Mouse (Mus musculus) skeletal muscle tissue, postnatal 0 days (tissue): ENCODE data around the gene Olfr1093. TPM values are rescaled to one million over a fixed set of nuclear protein-coding genes. Genes with fewer than 3 reads are reported as not detected.

Source experiments
- polyA plus RNA-seq: library from polyadenylated mRNA; unstranded; fragments of >200 nt; fragmentation: Nextera tagmentation; extraction: Ambion mirVana; gene quantifications from 2 replicates; pipeline ENCODE4 v1.2.1, GENCODE M21; 2015

The Olfr1093 gene
- polyA plus RNA-seq, result not detected in 2 replicates

DNA sequence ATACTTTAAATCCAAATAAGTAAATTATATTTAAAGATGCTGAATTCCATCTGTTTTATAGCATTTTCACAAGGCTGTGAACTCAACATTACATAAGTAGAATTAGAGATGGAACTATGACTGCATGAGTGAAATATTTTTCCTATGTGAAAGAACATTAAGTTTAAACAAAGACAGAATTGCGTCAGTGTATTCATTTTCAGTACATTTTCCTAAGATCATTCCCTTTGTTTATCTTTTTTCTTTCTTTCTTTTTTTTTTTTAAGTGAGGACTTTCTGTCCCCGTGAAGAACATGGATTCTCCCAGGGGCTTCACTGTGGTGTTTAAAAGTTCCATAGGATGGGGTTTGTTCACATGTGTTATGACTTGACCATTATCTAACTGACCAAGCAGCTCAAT, at the start of gene Olfr1093:
Gene Olfr1093 (plus strand): TSS at position 301 of the 400 bp plus-strand sequence.

DNA sequence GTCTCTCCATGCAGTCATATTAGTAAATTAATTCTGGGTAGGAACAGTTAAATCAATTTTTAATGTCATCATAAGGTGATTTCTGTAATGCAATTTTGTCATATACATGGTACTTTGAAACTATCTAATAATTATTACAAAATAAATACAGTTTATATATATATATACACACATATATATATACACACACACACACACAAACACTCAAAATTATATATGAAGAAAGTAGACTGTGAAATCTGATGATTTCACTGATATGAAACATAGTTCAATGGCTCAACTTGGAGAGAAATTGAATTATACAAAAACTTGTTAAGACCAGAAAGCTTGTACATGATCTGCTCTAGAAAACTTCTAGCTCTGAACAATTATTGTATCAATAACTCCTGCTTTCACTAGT, 48.7 kb upstream of the Olfr1093 start, which contains the start of gene Olfr1089:
Gene Olfr1089 (minus strand): TSS at position 101 of the 400 bp plus-strand sequence.

GRCm38 (mm10) chr2:86758893-86759292, 23.4 kb upstream of the Olfr1093 start, which contains the start of gene Olfr1090:
Gene Olfr1090, minus strand, starts transcription at chr2:86758993.

GRCm38 (mm10) chr2:86809918-86810317, 27.6 kb downstream of the Olfr1093 start, which contains the start of gene Olfr141:
Gene Olfr141, minus strand, starts transcription at chr2:86810018.

GRCm38 (mm10) chr2:86824363-86824762, 42.1 kb downstream of the Olfr1093 start, which contains the start of gene Olfr1094:
Gene Olfr1094, plus strand, starts transcription at chr2:86824663.

Other genes starting within 250 kb of the Olfr1093 start
- gene Olfr1079, start 240.0 kb upstream of the Olfr1093 start, polyA plus RNA-seq, result not detected in 2 replicates
- gene Olfr1080, start 224.2 kb upstream of the Olfr1093 start, polyA plus RNA-seq, result not detected in 2 replicates
- not detected in 2 replicates for gene Olfr1082, start 183.5 kb upstream of the Olfr1093 start, polyA plus RNA-seq
- gene Olfr1084, start 142.8 kb upstream of the Olfr1093 start, polyA plus RNA-seq, result not detected in 2 replicates
- not detected in 2 replicates for gene Olfr1085, start 120.5 kb upstream of the Olfr1093 start, polyA plus RNA-seq
- not detected in 2 replicates for gene Olfr1086, start 102.4 kb upstream of the Olfr1093 start, polyA plus RNA-seq
- gene Olfr1087, start 84.1 kb upstream of the Olfr1093 start, polyA plus RNA-seq, result not detected in 2 replicates
- gene Olfr1089, start 48.8 kb upstream of the Olfr1093 start, polyA plus RNA-seq, result not detected in 2 replicates
- not detected in 2 replicates for gene Olfr1090, start 23.5 kb upstream of the Olfr1093 start, polyA plus RNA-seq
- not detected in 2 replicates for gene Olfr141, start 27.5 kb downstream of the Olfr1093 start, polyA plus RNA-seq
- gene Olfr1094, start 42.2 kb downstream of the Olfr1093 start, polyA plus RNA-seq, result not detected in 2 replicates
- not detected in 2 replicates for gene Olfr1095, start 69.2 kb downstream of the Olfr1093 start, polyA plus RNA-seq
- gene Gm13723, start 92.3 kb downstream of the Olfr1093 start, polyA plus RNA-seq, result not detected in 2 replicates
- not detected in 2 replicates for gene Olfr1097, start 109.7 kb downstream of the Olfr1093 start, polyA plus RNA-seq
- not detected in 2 replicates for gene Olfr1098, start 142.1 kb downstream of the Olfr1093 start, polyA plus RNA-seq
- not detected in 2 replicates for gene Olfr1099, start 178.2 kb downstream of the Olfr1093 start, polyA plus RNA-seq
- not detected in 2 replicates for gene Olfr1100, start 197.5 kb downstream of the Olfr1093 start, polyA plus RNA-seq
- gene Olfr1101, start 208.7 kb downstream of the Olfr1093 start, polyA plus RNA-seq, result not detected in 2 replicates
- not detected in 2 replicates for gene Olfr1102, start 215.9 kb downstream of the Olfr1093 start, polyA plus RNA-seq
- not detected in 2 replicates for gene Olfr1104, start 244.6 kb downstream of the Olfr1093 start, polyA plus RNA-seq